Mouse (Mus musculus) common myeloid progenitor, adult 5-6 weeks (primary cell): ENCODE measurements around the gene Akap5. TPM values are rescaled to one million over a fixed set of nuclear protein-coding genes. Genes with fewer than 3 reads are reported as not detected.

Experiments used
- ATAC-seq: replicated peaks from 2 replicates; pipeline ENCODE4 v1.8.0; 2016; ENCODE audit warnings: low read depth, mild to moderate bottlenecking, moderate TSS enrichment, inconsistent platforms; ENCODE audit not compliant: poor library complexity, severe bottlenecking
- total RNA-seq: library from RNA; stranded (forward); fragments of 200-1000, 187-1606 nt; gene quantifications from 2 replicates; pipeline ENCODE4 v1.2.3, GENCODE M21; 2017

The Akap5 gene
- total RNA-seq, 1 experiment from 2014 or later = 0.87 TPM

DNA sequence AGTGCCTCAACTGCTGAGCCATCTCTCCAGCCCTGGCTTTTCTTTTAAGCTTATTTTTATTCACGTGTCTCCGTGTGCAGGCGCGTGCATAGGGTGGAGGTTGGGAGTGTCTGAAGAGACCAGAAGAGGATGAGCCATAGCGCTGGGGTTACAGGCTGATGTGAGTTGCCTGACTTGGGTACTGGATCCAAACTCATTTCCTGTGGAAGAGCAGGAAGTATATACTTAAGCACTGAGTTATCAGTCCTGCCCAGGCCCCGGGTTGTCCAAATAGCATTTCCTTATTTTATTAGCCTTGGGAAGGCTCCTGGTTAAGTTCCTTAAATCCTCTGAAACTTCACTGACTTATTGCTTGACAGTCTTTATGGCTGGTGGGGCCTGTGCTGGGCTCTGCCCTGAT, 14.7 kb upstream of the Akap5 start:
- peak; percentile 62 for ATAC-seq

- ATAC-seq = no peak
Measured at GRCm38 (mm10) chr12:76310633-76311032, 14.1 kb upstream of the Akap5 start.

DNA sequence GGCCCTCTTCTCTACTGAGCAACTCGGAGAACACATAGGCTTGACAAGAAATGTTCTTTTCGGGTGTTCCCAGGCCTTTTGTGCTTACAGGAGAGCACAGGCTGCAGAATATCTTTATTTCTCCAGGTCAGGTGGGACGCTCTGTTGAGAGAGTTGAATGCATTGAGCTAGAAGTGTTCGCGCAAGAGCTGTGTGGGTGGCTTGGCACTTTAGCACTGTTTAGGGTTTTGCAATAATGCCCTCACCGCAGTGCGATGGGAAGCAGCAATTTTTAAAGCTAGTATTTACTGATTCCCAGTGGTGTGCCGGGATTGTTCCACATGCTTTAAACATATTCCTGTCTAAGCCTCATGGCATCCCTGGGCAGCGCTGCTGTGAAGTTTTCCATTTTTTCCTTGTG, 13.5 kb upstream of the Akap5 start:
- ATAC-seq = no peak

- ATAC-seq = no peak
Measured at GRCm38 (mm10) chr12:76311951-76312350, 12.7 kb upstream of the Akap5 start.

GRCm38 (mm10) chr12:76318282-76319212, 6.1 kb upstream of the Akap5 start:
- peak; percentile 93 for ATAC-seq

DNA sequence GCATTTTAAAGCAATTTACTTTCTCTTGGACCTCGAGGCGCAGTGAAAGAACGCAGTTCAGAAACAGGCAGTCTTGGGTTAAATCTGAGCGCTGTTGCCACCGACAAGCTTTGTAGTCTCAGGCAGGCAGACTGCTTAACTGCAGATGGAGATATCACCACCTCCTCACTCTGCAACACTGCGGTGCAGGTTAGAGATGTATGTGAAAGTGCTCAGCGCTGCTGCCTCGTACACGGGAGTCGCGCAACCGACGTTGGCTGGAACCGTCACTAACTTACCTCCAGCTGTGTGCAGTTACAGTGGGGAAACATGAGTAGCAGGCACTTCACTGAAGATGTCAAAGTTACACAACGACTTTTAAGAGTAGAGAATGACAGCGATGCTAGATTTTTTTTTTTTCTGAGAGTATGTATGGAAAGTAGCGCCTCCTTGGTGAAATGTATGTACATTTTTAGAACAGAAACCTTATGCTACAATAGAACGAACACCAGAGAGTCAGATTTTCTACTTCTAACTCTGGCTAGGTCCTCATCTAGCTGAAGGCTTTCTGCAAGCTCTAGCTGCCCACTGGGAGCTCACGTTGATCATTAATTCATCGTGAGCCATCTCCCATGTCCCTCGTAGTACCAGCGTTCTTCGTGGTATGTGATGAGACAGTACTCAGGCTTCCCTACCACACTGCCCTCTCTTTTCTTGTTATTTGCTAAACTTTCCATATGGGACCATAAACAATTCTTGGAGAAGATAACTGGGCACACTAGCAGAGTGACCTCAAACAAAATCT, 1.9 kb downstream of the Akap5 start:
- no peak for ATAC-seq

DNA sequence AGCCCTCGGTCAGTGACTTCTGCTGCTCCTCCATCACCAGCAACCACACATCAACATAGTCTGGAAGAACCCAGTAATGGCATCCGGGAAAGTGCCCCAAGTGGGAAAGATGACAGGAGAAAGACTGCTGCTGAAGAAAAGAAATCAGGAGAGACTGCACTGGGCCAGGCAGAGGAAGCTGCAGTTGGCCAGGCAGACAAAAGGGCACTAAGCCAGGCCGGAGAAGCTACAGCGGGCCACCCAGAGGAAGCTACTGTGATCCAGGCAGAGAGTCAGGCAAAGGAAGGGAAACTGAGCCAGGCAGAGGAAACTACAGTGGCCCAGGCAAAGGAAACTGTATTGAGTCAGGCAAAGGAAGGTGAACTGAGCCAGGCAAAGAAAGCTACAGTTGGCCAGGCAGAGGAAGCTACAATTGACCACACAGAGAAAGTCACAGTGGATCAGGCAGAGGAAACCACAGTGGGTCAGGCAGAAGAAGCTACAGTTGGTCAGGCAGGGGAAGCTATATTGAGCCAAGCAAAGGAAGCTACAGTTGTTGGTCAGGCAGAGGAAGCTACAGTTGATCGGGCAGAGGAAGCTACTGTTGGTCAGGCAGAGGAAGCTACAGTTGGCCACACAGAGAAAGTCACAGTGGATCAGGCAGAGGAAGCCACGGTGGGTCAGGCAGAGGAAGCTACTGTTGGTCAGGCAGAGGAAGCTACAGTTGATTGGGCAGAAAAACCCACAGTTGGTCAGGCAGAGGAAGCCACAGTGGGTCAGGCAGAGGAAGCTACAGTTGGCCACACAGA, 4.1 kb downstream of the Akap5 start:
- ATAC-seq = peak; percentile 57

- ATAC-seq = no peak
Measured at GRCm38 (mm10) chr12:76333688-76334087, 9.0 kb downstream of the Akap5 start.

- no peak for ATAC-seq
Measured at GRCm38 (mm10) chr12:76335641-76336040, 10.9 kb downstream of the Akap5 start.

DNA sequence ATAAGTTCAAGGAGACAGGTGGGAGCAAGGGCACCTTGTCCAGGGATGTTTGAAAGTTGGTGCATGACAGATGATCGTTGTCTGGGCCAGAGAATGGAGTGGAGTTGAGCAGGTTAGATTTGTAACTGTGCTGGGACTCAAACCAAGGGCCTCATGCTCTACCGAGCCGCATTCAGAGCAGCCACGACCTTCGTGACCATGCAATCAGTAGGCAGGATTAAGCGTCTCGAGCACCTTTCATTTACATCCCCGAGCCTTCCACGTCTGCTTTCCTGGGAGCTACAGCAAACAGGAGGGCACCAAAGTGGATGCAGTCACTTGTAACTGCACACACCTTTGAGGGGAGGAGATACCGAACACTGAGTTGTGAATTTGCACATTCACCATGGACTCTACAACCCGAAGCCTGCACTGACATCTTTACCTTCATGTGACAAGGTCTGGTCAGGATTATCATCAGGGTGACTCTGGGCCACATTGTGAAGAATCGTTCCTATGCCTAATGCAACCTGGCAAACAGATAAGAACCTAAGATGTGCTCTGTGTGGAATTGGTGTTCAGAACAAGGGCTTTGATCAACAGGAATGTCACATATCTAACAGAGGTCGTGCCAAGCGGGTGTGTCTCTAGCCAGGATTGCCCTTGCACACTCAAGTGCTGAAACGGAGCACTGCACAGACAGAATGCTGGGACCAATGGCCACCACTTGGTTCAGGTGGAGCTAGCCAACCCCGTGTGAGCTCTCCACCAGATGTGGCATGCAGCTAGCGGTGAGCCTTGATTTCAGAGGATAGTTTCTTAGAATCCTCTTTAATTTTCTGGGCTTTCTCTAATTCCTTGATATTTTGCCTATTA, 11.6 kb downstream of the Akap5 start:
- ATAC-seq = no peak

DNA sequence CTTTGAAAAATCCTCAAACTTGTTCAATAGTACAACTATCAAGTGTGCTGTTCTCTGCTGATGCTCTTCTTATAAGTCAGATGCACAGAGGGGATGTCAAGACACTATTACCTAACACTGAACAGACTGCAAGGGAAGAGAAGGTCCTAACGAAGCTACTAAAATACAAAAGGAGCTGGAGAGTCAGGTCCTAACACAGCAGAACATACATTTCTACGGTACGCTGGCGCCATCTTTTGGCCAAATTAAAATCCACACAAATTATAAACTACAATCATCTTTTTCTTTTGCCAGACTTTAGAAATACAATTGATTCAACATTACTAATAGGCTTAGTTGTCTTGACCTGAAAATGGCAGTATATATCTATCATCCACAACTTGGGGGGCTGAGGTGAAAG, 16.4 kb downstream of the Akap5 start:
- peak; percentile 66 for ATAC-seq

- ATAC-seq = peak; percentile 74; the same call in 1 of the 2 replicates
Measured at GRCm38 (mm10) chr12:76345759-76346455, 21.2 kb downstream of the Akap5 start.

- no peak for ATAC-seq
Measured at GRCm38 (mm10) chr12:76349680-76350220, 25.1 kb downstream of the Akap5 start.

GRCm38 (mm10) chr12:76360868-76361267, 36.2 kb downstream of the Akap5 start:
- no peak for ATAC-seq

DNA sequence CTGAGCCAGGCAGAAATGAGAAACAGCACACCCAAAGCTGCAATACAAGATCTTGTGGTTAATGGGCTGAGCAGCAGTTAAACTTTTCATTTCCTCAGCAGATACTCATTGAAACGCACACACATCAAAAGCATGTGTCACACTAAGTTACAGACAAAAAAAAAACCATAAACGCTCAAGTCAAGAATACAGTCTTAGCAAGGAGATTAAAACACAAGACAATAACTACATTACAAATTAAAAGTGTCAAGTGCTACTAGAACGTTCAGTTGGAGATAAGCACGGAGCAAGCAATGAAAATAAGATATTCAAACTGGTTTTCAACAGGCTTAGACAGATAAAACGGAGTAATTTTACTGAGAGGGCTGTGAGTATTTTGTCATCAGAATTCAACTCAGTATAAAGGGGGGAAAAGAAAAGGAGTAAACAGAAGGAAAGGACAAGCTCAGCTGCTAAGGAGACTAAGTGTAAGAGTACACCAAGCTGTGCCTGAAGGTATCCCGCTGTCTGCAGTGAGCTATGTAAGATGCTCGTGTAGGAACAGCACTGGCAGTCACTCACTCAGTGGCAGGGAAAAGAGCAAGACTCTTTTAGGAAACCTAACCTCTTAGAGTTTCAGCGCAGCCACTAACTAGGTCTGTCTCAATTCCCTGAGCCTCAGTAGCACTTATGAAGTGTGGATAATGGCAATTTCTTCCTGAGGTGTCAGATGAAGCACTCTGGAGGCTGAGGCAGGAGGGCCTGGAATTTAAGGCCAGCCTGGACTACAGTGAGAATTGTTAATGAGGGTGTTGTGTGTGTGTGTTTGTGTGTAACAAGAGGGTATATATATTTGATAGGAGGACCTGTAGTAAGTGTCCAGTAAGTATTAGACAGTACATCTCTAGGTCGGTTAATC, 37.0 kb downstream of the Akap5 start:
- peak; percentile 74 for ATAC-seq

GRCm38 (mm10) chr12:76362303-76362676, 37.6 kb downstream of the Akap5 start:
- ATAC-seq = peak; percentile 53

DNA sequence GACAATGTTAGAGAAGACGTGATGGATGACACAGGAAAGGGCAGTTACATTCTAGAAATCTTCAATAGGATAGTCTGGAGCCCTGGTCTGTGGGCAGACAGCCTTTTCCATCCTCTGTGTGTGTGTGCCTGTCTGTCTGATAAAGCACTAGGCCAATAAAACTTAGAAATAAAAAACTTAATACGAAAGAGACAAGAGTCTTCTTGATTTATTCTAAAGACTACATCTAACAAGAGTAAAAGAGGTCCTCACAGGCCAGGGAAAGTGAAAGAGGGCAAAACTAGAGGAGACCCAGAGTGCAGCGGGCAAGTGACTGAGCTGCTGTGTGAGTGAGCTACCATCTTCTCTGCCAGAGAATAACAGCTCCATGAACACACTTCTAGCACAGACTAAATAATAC, 41.6 kb downstream of the Akap5 start:
- no peak for ATAC-seq
